Mouse (Mus musculus): ENCODE measurements at regions not wholly inside any gene's neighbourhood (a gene's known extent, or its start where the extent isn't known, plus 50 kb on each side); places are given as distances from the start of the nearest gene placed in this dataset.

DNA sequence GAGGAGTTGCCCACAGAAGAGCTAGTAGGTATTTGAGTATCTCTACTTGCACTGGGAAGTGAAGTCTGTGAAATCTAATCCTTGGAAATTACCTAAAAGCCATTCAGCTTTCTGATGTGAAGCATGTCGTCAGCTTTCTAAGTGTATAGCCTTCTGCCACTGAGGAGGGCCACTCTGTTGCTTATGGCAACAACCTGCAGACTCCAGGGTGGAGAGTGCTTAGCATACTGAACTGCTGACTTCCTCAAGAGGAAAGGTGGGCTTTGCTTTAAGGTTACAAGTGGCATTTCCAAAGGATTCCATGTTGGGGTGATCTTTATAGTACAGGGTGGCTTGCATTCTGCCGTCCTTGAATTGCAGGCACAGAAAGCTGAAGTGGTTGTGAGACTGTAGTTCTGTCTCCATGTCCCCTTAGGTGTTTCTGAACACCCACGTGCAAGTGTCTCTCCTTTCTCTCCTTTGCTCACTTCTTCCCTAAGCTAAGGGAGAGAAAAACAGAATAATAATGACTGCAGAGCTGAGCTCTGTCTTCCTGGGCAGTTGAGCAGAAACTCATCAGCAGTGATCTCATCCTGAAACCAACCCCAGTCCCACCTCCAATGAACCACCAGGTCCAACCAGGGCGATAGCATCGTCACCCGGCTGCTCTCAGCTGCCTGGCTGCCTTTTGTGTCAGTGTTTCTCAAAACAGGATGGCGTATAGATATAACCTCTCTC, 292.3 kb upstream of the Nrp1 start:
- DNase-seq, result no peak

DNA sequence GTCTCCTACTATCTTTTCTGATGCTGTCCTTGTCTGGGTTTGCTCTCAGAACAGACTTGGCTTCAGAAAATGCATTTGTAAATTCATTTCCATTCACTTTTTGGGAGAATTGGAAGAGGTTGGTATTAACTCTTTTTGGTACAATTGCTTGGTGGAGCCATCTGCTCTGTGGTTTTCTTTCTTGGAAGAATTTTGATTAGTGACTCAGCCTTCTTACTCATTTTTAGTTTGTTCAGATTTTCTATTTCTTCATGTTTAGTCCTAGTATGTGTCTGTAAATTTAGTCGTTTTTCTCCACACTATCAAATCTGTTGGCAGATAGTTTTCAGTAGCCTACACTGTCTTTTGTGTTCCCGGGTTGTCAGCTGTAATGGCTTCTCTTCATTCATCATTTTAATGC, 288.7 kb upstream of the Nrp1 start:
- no peak for DNase-seq

DNA sequence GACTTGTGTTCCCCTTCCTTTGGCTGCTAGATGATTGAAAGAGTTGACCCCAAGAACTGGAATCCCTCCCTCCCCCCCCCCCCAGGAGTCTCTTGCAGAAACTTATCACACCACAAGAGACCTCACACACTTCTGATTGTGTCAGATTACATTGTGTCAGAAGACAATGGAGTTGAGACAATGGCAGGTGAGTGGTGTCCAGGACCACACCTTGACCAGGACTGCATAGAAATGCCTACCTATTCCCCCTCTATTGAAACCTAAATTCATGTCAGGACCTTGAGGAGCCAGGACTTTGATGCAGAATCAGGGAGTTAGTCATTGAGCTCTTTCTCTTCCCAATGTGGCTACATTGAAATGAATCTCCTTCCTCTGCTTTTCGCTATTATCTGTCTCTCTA, 282.8 kb upstream of the Nrp1 start:
- no peak for DNase-seq

DNA sequence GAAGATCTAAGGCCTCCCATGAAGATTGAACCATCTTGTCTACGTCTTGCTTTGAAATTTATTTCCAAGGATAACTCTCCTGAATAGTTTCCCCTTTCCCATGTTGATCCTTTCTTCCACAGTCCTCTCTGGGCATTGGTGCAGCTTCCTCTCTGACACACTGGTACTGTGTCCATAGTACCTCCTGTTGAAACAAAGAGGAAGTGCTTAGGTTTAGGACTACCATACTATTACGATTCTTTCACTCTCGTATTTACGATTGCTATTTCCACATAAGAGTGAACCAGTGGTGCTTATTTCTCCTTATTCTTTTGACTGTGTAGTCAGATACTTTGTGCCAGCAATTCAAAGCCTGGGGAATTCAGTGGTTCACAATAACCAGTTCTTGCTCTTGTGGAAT, 282.2 kb upstream of the Nrp1 start:
- DNase-seq, result no peak

DNA sequence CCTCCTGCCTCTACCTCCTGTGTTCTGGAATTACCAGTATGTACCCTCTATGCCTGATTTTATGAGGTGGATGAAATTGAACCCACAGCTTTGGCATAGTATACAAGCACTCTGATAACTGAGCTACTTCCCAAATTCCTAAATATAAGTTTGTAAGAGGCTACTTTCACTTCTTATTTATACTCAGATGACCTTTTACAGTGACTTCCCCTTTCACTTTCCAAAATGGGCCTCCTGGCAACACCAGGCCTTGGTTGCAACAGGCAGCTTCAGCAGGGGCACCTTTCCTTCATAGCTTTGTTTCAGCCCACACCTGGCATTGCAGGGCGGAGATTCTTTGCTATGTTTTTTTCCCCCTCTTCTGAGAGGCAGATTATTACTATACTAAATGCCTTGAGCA, 279.7 kb upstream of the Nrp1 start:
- no peak for DNase-seq

DNA sequence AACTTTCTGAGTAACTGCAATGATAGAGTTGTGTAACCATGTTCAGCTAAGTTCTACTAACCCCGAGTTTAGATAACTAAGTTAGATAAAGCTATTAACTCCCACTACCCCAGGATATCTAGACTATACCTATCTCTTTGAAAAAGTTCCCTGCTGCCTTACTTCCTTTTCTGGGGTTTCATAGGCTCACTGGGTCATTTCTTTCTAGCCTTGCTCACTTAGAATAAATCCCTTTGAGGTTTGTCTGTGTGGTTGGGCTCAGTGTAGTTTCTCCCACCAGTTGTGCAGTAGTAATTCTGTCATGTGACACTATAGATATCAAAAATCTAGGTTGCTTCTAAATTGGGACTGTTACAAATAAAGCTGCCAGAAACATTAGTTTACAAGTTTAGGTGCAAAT, 272.6 kb upstream of the Nrp1 start:
- no peak for DNase-seq

DNA sequence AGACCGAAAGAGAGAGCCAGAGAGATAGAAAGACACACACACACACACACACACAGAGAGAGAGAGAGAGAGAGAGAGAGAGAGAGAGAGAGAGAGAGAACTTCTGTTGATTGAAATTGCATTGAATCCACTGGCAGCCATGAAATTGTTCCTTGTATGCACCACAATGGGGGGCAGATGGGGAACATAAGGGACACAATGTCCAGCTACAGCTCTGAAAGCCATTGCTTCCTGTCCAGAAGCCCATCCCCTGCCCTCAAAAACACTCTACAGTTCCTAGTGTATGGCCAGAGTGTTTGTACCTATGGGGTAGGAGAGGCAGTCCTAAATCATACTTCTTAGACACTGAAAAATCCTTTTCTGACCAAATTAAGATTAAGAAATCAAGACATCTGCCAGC, 270.9 kb upstream of the Nrp1 start:
- DNase-seq, result no peak

DNA sequence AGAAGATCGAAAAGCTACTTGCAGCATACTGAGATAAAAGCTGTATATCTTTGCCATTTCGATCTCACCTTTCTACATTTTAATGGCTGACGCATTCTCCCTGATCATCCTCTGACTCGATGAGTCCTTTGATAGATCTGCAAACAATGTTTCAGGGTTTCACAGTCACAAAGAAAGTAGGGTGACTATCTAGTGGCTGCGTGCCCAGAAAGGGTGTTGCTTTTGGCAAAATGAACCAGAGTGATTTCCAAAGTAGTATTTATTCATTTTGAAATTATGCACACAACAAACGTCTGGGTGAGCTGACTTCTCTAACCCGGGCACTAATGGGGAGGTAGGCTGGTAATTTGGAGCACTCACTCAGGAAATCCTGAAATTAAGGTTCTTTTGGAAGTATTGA, 265.6 kb upstream of the Nrp1 start:
- peak; percentile 12 for DNase-seq

DNA sequence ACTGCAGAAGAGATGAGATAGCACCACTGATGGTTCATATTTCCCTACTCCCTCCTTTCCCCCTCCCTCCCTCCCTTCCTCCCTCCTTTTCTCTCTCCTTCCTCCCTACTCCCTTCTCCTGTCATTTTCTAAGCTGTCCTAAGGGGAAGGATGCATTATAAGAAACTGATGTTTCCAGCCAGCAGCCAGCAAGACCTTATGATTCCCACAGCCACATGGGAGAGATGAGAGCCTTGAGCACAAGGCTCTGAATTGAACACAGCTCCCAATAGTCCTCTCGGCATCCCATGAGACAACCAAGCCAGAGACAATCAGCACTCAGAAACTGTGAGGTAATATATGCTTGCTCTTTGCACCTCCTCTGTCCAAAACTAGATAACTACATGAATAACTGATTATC, 263.0 kb upstream of the Nrp1 start:
- no peak for DNase-seq

DNA sequence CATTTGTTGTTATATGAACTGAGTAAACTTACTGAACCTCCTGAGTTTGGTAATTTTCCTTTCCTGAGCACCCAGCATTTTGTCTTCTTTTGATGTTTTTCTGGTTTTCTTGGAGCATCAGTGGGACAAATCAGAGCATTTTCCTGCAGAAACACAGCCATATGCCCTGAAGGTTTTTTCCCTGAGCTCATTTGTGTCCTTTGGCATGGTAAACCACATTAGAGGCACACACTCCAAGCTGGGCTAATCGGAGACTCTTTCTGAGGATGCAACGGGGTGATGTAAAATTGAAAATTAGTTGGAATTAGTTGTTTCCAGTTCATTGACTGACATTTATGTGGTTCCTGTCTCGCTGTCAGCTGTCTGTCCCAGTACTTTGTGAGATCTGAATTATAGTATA, 260.8 kb upstream of the Nrp1 start:
- DNase-seq, result no peak

DNA sequence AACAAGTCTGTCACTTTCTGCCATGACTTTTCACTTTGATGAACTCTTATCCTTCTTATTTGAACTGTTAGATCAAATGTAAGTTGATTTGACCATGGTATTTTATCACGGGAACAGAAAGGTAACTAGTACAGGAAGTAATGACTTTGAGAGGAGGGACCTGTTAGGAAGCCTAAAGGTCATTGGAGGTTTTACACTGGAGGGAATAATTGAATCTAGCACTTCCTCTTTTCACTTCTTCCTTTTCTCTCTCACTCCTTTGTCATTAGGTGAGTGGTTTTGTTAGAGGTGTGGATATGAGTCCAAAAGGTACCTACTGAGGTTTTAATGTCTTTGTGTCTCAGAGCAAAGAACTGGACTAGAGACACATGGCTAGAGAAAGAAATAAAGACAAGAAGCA, 255.0 kb upstream of the Nrp1 start:
- DNase-seq, result no peak

DNA sequence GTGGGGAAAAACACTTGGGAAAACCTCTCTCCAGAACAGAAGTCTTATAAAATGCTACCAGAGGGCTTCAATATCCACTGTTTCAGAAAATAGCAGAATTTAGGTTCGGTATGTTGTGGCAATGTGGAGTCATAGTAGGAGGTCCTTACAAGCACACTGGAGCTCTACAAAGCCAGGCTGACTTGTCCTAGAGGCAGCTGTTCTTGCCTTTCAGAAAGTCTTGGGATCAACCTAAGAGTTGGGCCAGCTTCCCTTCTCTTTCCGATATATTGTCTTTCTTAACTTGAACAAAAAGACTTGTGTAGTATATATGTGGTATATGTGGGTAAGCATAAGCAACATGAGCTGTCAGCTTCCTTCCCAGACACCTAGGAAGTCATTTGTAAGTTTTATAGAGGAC, 251.8 kb upstream of the Nrp1 start:
- no peak for DNase-seq

DNA sequence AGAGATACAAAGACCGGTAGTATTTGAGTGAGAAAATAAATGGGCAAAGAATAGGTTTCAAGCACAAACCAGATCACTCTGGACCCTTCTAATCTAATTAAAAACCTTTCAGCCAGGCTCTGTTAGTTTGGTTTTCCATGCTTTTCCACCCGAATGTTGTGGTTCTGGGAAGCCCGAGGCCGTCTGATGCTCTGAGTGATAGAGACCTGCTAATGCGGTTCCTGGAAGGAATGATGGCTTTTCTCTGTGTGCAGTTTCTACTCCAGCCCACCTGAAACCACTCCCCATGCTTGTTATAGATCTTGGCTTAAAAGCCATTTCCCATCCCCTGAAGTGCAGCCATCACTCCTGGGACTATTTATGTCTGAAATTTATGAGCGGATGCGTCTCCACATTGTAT, 251.4 kb upstream of the Nrp1 start:
- DNase-seq, result no peak

DNA sequence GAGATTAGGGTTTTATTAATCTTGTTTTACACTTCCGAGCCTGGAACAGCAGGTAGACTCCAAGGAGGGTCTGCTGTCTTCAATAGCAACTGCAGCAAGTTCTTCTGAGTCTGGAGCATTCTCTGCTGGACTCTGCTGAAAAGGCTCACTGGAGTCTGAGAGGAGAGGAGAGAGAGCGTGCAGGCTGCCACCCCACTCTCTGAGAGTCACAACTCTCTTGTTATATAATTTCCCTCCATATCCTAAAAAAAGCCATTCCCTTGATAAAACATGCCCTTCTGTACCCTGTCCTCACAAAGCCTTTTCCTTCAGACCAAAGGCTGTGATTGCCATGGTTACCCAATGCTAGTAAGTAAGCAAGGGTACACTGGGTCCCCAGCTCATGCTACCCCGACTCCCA, 249.4 kb upstream of the Nrp1 start:
- DNase-seq, result no peak

DNA sequence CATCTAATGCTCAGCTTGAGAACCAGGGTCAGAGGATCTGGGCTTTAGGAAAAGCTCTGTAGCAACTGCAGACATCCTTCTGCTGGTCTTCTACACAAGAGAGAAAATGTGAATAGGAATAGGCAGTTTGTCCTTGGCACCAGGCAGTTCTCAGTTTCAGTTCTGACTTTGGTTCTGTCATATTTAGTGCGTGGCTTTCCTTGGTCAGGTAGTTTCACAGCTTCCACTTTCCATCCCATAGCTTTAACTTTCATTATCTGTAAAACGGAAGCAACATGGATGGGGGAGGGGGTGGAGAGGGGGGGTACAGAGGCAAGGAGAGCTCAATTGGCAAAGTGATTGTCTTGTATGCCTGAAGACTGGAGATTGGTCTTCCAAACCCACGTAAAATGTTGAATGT, 247.3 kb upstream of the Nrp1 start:
- DNase-seq, result no peak

DNA sequence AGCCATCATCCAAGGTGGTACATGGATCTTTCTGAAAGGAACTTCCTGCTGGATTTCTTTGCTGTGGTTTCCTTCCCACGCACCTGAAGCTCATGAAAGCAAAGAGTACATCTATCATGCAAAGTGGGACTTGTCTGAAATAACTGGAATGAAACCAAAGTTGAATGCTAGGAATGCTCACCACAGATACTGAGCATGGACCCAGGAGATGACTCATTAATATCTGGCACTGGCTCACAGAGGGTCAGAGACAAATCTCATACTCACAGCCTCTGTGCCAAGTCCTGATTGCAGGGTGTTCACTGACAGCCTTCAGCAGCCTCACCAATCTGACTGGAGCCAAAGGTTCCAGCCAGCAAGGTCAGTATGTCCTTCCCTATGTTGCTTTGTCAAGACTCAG, 245.3 kb upstream of the Nrp1 start:
- no peak for DNase-seq

DNA sequence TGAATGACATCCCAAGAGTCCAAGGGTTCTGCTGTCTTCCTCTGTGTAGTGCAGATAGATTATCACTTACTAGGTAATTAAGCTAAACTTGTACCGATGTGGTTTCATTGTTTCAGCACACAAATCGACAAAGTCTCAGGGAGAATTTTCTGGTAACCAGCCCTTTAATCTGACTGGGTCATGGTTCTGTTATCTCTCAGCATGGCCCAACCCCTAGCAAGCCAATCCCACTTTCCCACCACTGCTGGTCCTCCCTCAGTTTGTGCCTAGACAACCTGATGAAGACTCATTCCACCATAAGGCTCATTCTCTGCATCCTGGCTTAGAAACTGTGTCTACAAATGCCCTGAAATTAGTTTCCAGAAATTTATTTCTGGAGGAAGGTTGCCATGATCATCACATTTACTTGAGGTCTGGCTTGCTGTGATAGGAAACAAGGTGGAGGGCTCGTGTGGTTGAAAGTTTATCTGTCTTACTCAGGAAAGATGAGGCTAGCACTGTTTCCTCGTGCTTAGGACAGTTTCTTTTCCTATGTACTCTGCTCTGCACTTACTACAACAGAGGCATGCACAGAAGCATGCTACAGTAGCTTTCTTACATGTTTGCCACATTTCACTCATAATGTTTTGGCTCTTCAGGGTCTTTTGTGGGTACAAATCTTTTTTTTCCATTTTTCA, 217.0 kb upstream of the Nrp1 start:
- no peak for DNase-seq

DNA sequence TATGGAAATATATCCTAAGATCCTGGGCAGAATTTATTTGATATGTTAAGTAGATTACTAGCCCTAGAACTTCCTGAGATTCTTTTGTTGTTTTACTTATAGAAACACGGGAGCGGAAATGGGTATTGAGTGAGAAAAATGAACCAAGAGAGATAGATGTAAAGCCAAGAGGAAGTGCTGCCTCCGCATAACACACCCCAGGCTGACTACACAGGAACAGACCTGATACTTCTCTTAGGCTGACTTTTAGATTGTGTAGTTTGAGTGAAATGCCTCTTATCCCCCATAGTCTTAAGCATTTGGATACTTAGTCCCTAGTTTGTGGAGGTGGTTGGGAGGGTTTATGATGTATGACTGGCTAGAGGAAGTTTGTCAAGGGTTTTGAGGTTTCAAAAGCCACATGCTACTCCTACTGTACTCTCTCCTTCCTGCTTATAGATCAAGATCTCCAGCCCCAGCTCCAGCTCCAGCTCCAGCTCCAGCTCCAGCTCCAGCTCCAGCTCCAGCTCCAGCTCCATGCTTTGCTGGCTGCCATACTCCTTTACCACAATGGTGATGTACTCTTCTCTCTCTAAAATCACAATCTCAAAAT, 210.0 kb upstream of the Nrp1 start:
- no peak for DNase-seq

DNA sequence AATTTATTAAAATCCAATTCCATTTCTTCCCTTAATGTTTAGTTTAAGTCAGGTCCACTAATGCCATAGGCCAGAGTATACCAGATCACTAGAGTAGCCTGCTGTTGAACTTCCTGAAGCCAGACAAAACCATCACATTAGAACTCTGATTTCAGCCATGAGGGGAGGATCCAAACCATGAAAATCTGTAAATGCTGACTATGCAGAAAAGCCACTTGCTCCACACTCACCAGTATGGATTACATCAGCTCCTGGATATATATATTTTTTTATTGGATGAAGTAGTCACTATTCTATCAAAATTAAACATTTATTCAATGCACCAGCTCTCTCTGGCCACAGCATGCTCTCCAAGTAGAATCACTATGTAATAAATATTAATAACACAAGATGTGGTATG, 202.8 kb upstream of the Nrp1 start:
- no peak for DNase-seq

DNA sequence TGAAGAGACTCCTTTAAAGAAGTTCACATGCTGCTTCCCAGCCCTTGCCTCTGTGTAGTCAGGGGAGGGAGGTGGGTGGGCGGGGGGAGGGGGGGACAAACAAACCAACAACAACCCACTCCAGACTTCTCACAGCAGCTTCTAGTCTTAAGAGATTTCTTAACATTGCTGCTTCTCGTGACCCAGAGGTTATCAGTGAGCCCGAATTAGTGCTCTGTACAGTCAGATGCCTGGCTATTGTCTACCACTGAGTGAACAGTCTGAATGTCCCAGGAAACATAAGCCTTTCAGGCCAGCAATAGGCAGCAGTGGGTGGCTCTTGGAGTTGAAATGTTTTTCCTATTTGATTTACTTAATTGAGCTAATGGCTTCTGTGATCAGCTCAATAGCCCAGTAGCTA, 202.2 kb upstream of the Nrp1 start:
- DNase-seq, result no peak

DNA sequence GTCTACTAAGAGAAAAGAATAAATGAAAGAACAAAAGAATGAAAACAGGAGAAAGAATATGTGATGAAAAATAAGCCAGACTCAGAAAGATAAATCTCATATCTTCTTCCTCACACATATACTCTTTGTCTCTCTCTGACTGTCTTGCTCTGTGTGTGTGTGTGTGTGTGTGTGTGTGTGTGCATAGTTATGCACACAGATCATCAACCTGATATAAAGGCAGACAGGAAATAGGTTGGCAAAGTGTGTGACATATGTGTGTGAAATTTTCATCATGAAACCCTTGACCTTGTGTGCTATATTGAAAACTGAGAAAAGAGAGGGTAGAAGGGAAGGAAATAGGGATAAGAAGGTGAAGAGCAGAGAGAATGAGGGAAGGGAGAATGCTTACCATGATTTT, 195.5 kb upstream of the Nrp1 start:
- no peak for DNase-seq

DNA sequence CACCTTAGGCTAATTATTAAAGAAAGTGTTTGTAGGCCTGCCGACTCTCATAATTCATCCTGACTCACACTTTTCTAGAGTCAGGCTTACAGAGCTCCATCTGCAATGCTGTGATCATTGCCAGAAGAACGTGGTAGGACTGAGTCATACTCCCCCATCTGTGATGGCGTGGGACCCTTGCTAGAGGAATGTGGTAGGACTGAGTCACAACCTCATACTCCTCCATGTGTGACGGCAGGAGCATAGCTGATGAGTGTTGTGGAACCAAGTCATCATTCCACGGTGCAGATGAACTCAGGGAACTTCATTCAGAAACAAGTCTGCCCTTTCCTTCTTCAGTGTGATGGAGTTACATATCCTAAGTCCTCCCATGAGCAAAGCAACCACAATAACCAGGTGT, 193.4 kb upstream of the Nrp1 start:
- no peak for DNase-seq

DNA sequence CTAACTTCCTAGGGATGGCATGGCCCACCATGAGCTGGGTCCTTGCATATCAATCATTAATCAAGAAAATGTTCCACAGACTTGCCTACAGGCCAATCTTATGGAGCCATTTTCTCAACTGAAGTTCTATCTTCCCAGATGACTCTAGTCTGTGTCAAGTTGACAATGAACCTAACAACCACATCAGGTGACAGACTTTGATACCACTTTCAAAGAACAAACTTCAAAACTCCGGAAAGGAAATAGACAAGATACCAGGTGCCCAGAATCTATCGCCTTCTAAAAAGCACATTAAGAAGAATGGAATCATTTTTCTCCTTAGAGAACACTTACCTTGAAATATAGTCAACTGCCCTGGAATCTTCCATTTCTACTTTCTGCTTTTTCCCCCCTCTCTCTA, 192.8 kb upstream of the Nrp1 start:
- DNase-seq, result no peak

DNA sequence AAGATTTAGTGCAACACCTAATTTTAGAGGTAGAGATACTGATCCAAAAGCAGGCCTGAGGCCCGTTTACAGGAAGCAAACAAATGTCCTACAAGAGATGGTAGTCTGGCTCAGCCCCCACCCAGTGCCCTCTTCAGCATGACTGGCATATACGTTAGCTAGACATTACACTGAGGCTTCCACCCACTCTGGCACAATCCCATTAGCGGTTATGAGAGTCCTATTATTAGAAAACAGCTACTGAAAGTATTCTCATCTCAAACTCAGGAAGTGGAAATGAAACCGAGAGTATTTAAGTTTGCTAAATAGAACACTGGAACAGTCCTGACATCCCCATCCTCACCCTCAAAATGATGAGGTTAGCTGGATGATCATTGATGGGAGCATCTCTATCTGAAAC, 192.3 kb upstream of the Nrp1 start:
- DNase-seq, result no peak

DNA sequence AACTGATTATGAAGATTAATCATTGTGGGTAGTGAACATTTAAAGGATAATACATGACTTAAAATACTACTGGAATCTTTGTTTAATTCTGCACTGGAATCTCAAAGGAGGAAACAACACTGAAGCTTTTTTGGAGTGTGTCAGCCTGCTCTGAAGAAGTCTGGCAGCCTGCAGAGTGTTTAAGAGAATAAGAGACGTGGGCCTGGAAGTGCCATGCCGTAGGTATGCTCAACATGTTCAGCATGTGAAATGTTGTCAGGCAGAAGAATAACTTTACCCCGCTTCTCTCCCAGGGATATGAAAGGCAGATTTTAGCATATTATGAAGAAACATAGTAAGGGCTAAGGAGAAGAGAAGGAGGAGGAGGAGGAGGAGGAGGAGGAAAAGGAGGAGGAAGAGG, 189.6 kb upstream of the Nrp1 start:
- no peak for DNase-seq
